Mouse (Mus musculus) testis, adult 2 months (tissue): ENCODE data around the gene Sar1b.

Experiments
- CTCF ChIP-seq: fragments of 200-500 bp; IDR thresholded peaks from 2 replicates; pipeline ENCODE4 v1.5.1; 2012; ENCODE audit warnings: low read depth, mild to moderate bottlenecking, inconsistent platforms, low read length, moderate library complexity; ENCODE audit not compliant: control insufficient read depth, insufficient read depth, insufficient replicate concordance
- POLR2A ChIP-seq: fragments of 200-500 bp; IDR thresholded peaks from 2 replicates; pipeline ENCODE4 v1.6.1; 2012; ENCODE audit warnings: low read depth, mild to moderate bottlenecking, inconsistent platforms, low read length, moderate library complexity; ENCODE audit not compliant: control insufficient read depth

DNA sequence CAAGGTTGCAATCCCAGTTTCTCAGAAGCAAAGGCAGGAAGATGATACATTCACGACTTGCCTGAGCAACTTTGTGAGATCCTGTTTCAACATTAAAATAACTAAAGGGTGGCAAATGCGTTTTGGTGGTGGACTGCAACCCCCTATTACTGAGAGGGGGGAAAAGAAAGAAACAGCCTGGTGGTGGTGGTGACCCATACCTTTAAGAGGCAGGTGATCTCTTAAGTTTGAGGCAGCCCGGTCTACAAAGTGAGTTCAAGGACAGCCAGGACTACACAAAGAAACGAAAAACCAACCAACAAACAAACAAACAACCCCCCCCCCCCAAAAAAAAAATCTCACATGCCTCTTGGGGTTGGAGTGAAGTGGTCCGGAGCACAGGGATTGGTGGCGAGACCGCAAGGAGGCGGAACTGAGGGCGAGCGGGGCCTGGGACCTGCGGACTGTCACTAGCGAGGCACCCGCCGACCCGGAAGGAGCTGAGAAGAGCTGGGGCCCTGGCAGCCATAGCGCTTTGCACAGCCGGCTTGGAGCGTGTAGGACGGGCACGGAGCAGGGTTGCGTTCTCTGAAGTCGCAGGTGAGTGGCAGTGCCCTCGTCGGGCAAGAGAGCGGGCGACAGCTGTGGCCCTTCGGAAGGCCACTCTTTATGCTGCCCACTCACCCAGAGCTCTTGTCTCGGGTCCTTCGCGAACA lies at the start of gene Sar1b, which contains the start of gene Sec24a:
- TF ChIP-seq CTCF (no peak), POLR2A (peak; percentile 82)
